Mouse (Mus musculus) olfactory bulb, adult 2 months (tissue): ENCODE data around the gene Polr1c.

Source experiments
- CTCF ChIP-seq: fragments of 200-500 bp; IDR thresholded peaks from 2 replicates; pipeline ENCODE4 v1.5.1; 2012; ENCODE audit warnings: low read depth, mild to moderate bottlenecking, low read length, moderate library complexity; ENCODE audit not compliant: insufficient read depth
- POLR2A ChIP-seq: fragments of 200-500 bp; IDR thresholded peaks from 2 replicates; pipeline ENCODE4 v1.6.1; 2012; ENCODE audit warnings: mild to moderate bottlenecking, low read depth, low read length, moderate library complexity; ENCODE audit not compliant: insufficient read depth

GRCm38 (mm10) chr17:46282483-46283123 is 34.7 kb upstream of the Polr1c start, which contains the start of gene Tjap1:
- no peak for TF ChIP-seq CTCF
- peak; percentile 60 for TF ChIP-seq POLR2A
